Mouse (Mus musculus): ENCODE results near the gene Cdc14a.

- no peak for TF ChIP-seq CTCF (IDR thresholded peaks at IDR 0.05)
- TF ChIP-seq EP300 (IDR thresholded peaks at IDR 0.05; ENCODE audit: insufficient read depth, low read depth, low read length): no peak
- no peak for TF ChIP-seq POLR2A (IDR thresholded peaks at IDR 0.05; ENCODE audit: insufficient read depth, low read depth, low read length)
Measured at GRCm38 (mm10) chr3:116405516-116405915, 18.3 kb downstream of the Cdc14a start.

All from heart, adult 2 months (tissue).